Mouse (Mus musculus): ENCODE results near the gene Cenpv. TPM values are rescaled to one million over a fixed set of nuclear protein-coding genes. Genes with fewer than 3 reads are reported as not detected.

Gene Cenpv
- polyA plus RNA-seq (2015; fragmentation: Nextera tagmentation; extraction: Ambion mirVana), result 20.8 and 21.2 TPM in 2 replicates

GRCm38 (mm10) chr11:62539089-62539890 is at the start of gene Cenpv:
TSS of gene Cenpv (minus strand) at chr11:62539261.
- peak; percentile 69 for DNase-seq (ENCODE audit: low spot score)

- DNase-seq (ENCODE audit: low spot score), result no peak
These were observed 48.0 kb upstream of the Cenpv start for GRCm38 (mm10) chr11:62587034-62587433.

- DNase-seq (ENCODE audit: low spot score), result no peak
These were observed 45.7 kb upstream of the Cenpv start for GRCm38 (mm10) chr11:62584671-62585206.

- no peak for DNase-seq (ENCODE audit: low spot score)
These were observed 44.0 kb upstream of the Cenpv start for GRCm38 (mm10) chr11:62583031-62583430.

GRCm38 (mm10) chr11:62576530-62577152 is 37.6 kb upstream of the Cenpv start:
- peak; percentile 84 for DNase-seq (ENCODE audit: low spot score)

- peak; percentile 46 for DNase-seq (ENCODE audit: low spot score)
These were observed 36.8 kb upstream of the Cenpv start for GRCm38 (mm10) chr11:62575659-62576438.

- peak; percentile 82 for DNase-seq (ENCODE audit: low spot score)
These were observed 36.2 kb upstream of the Cenpv start for GRCm38 (mm10) chr11:62575297-62575658.

GRCm38 (mm10) chr11:62574703-62575085 is 35.6 kb upstream of the Cenpv start:
- DNase-seq (ENCODE audit: low spot score), result no peak

- peak; percentile 93 for DNase-seq (ENCODE audit: low spot score)
These were observed 35.1 kb upstream of the Cenpv start, which contains the start of gene Trpv2 for GRCm38 (mm10) chr11:62573959-62574702. TSS of gene Trpv2 (plus strand) at chr11:62574486.

- DNase-seq (ENCODE audit: low spot score), result no peak
These were observed 29.2 kb upstream of the Cenpv start for GRCm38 (mm10) chr11:62568300-62568699.

- DNase-seq (ENCODE audit: low spot score), result no peak
These were observed 27.1 kb upstream of the Cenpv start for GRCm38 (mm10) chr11:62566211-62566610.

- DNase-seq (ENCODE audit: low spot score), result no peak
These were observed 26.7 kb upstream of the Cenpv start for GRCm38 (mm10) chr11:62565747-62566146.

GRCm38 (mm10) chr11:62563590-62563989 is 24.5 kb upstream of the Cenpv start:
- no peak for DNase-seq (ENCODE audit: low spot score)

- no peak for DNase-seq (ENCODE audit: low spot score)
These were observed 21.5 kb upstream of the Cenpv start for GRCm38 (mm10) chr11:62560463-62561016.

- DNase-seq (ENCODE audit: low spot score), result no peak
These were observed 20.0 kb upstream of the Cenpv start for GRCm38 (mm10) chr11:62558961-62559646.

- DNase-seq (ENCODE audit: low spot score), result no peak
These were observed 19.1 kb upstream of the Cenpv start for GRCm38 (mm10) chr11:62558152-62558551.

- no peak for DNase-seq (ENCODE audit: low spot score)
These were observed 18.1 kb upstream of the Cenpv start for GRCm38 (mm10) chr11:62557205-62557604.

- DNase-seq (ENCODE audit: low spot score), result no peak
These were observed 16.9 kb upstream of the Cenpv start for GRCm38 (mm10) chr11:62555896-62556412.

- no peak for DNase-seq (ENCODE audit: low spot score)
These were observed 16.0 kb upstream of the Cenpv start for GRCm38 (mm10) chr11:62554934-62555517.

Measured in thymus, postnatal 0 days (tissue).